Mouse (Mus musculus): ENCODE results near the gene Smyd3. TPM values are rescaled to one million over a fixed set of nuclear protein-coding genes. Genes with fewer than 3 reads are reported as not detected.

The Smyd3 gene
- polyA plus RNA-seq, 1 experiment: 14.2 TPM

DNA sequence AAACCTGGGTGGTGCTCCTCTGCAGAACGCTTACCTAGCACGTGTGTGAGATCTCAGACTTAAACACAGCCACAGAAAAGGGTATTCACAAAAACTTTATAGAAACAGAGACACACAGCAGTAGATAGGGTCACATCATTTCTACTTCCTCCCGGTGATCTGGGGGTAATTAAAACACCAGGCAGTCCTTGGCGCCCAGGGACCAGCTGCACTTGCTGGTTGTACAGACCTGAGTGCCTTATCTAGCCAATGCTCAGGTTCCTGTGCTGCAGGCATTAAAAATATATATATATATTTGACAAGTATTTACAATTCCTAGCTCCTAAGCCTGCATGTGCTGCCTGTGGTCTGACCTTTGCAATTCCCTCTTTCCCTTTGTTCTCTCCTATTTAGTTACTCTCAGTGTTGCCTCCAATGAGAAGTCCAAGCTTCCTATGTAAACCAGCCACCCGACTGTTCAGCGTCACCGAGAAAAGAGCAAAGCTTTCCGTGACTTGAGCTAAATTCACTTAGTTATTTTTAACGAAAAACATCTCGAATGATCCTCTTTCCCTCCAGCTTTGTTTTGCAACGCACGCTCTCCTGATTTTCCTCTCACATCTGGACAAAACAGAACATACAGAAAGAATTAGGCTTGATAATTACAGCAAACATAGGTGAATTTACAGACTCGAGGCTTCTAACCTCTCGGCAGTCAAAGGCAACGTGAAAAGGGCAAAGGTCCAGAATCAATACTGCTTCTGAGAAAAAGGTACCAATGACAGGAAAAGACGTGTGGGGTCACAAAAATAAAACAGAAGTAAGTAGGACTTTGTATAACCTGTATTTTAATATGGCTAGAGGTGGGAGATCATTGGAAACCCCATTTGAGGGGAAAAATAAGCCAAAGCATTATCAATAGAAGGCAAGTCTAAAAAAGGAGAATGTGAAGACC lies 409.8 kb downstream of the Smyd3 start:
- Histone ChIP-seq H3K4me1 (ENCODE audit: control insufficient read depth, insufficient read depth, low read length) (no peaks in the 10 kb centered on the region), H3K4me3 (ENCODE audit: insufficient read depth, low read length) (no peak overlapping the region), H3K27ac (ENCODE audit: insufficient read depth, low read length) (no peak overlapping the region)
- no peak for TF ChIP-seq POLR2A (IDR thresholded peaks at IDR 0.05; ENCODE audit: extremely low read depth, insufficient read depth, low read length)
- no peak for TF ChIP-seq CTCF (IDR thresholded peaks at IDR 0.05; ENCODE audit: extremely low read depth, insufficient read depth, low read length)

DNA sequence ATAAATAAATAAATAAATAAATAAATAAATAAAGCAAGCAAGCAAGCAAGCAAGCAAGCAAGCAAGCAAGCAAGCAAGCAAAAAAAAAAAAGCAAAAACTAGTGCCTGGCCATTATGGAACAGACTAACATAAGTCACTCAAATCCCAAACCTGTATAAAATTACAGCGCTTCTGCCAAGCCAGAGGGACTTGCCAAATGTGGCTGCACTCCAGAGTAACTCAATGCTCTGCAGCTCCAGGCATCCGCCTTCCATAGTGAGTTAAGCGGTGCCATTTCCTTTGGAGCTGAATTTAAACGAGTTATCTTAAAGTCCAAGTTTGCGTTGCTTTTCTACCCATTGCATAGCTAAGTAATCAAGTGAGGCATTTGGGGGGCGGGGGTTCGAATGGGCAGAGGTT lies 410.6 kb downstream of the Smyd3 start:
- H3K27ac ChIP-seq (ENCODE audit: insufficient read depth, low read length): no peak overlapping the region
- no peak for TF ChIP-seq CTCF (IDR thresholded peaks at IDR 0.05; ENCODE audit: extremely low read depth, insufficient read depth, low read length)
- no peak for TF ChIP-seq POLR2A (IDR thresholded peaks at IDR 0.05; ENCODE audit: extremely low read depth, insufficient read depth, low read length)
- H3K4me3 ChIP-seq (ENCODE audit: insufficient read depth, low read length): no peak overlapping the region
- H3K4me1 ChIP-seq (ENCODE audit: control insufficient read depth, insufficient read depth, low read length): no peaks in the 10 kb centered on the region

DNA sequence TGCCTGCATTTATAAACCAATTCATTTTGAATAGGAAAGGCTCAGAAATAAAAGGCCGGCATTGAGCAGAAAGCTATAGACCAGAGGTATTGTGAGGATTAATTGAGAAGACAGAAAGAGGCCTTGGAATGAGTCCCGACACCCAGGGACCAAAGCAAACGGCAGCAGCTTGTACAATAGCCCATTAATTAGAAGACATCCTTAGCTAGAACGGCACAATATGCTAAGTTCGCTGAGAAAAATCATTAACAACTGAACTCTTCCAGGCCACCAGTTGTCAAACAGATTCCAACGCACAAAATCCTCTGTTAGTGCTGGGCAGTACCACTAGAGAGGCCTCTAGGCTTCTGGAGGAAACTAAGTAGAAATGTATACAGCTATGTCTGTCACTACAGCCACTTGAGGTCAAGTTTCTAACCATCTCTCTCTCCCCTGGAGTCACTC lies 411.1 kb downstream of the Smyd3 start:
- TF ChIP-seq POLR2A (IDR thresholded peaks at IDR 0.05; ENCODE audit: extremely low read depth, insufficient read depth, low read length) (no peak), CTCF (IDR thresholded peaks at IDR 0.05; ENCODE audit: extremely low read depth, insufficient read depth, low read length) (no peak)
- no peak overlapping the region for H3K4me3 ChIP-seq (ENCODE audit: insufficient read depth, low read length)
- H3K4me1 ChIP-seq (ENCODE audit: control insufficient read depth, insufficient read depth, low read length): no peaks in the 10 kb centered on the region
- H3K27ac ChIP-seq (ENCODE audit: insufficient read depth, low read length): no peak overlapping the region

DNA sequence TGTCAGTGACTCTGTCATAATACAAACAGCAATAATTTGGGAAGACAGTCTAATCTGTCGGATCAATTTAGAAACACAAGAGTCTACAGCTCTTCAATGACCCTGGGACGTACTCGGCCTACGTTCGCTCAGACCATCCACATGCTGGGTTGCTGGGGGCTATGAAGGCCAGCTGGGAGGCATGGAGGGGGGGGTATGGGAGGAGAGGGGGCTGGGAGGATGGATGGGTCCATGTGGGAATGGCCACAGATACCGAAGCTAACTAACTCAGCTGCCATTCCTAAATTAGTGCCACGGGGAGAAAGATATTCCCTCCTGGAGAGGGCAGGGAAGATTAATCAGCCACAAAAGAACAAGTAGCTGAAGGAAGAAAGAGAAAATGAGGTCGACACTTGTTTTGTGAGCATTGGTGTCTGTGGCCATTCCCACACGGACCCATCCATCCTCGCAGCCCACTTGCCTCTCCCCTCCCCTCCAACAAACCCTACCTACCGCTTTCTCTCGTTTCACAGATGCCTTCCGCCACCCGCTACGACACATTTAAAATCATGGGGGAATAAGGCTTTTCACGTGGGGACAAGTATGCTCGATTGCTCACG lies 411.6 kb downstream of the Smyd3 start:
- H3K4me3 ChIP-seq (ENCODE audit: insufficient read depth, low read length): no peak overlapping the region
- TF ChIP-seq CTCF (IDR thresholded peaks at IDR 0.05; ENCODE audit: extremely low read depth, insufficient read depth, low read length) (no peak), POLR2A (IDR thresholded peaks at IDR 0.05; ENCODE audit: extremely low read depth, insufficient read depth, low read length) (no peak)
- no peak overlapping the region for H3K27ac ChIP-seq (ENCODE audit: insufficient read depth, low read length)
- no peaks in the 10 kb centered on the region for H3K4me1 ChIP-seq (ENCODE audit: control insufficient read depth, insufficient read depth, low read length)

DNA sequence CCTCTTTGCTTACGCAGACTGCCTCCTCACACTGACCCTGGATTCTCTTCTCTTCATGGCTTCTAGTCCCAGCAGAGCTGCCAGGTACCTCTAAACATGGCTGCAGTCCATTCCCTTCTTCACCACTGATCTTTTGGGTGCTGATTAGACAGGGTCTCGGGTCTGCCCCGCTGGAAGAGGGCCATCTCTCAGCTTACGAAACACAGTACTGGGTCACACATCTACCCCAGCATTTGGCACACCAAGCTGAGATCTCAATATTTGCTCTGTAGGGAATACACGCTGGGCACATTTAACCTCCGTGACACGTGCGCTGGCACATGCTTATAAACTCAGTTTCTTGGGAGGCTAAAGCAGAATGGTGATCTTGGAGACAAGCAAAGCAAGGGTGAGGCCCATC lies 413.4 kb downstream of the Smyd3 start:
- Histone ChIP-seq H3K4me1 (ENCODE audit: control insufficient read depth, insufficient read depth, low read length) (no peaks in the 10 kb centered on the region), H3K4me3 (ENCODE audit: insufficient read depth, low read length) (no peak overlapping the region), H3K27ac (ENCODE audit: insufficient read depth, low read length) (no peak overlapping the region)
- no peak for TF ChIP-seq CTCF (IDR thresholded peaks at IDR 0.05; ENCODE audit: extremely low read depth, insufficient read depth, low read length)
- TF ChIP-seq POLR2A (IDR thresholded peaks at IDR 0.05; ENCODE audit: extremely low read depth, insufficient read depth, low read length): no peak

DNA sequence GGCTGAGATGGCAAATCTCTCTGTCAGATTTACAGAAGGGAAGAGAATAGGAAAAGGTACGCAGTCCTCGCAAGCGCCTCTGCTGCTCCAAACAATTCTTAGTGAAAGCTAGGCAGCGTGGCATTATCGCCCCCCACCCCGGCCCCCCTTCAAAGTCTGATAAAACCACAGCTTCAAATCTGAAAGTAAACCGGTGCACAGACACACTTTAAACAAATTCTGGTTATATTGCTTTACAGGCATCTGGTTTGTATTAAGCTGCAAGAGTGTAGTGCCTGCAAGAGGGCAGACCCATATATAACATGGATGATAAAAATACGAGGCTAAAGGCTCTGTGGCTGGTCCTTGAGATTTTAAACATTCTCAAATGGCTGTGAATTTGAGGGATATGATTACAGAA lies 420.8 kb downstream of the Smyd3 start:
- Histone ChIP-seq H3K4me3 (ENCODE audit: insufficient read depth, low read length) (no peak overlapping the region), H3K27ac (ENCODE audit: insufficient read depth, low read length) (no peak overlapping the region), H3K4me1 (ENCODE audit: control insufficient read depth, insufficient read depth, low read length) (no peaks in the 10 kb centered on the region)
- TF ChIP-seq CTCF (IDR thresholded peaks at IDR 0.05; ENCODE audit: extremely low read depth, insufficient read depth, low read length) (no peak), POLR2A (IDR thresholded peaks at IDR 0.05; ENCODE audit: extremely low read depth, insufficient read depth, low read length) (no peak)

DNA sequence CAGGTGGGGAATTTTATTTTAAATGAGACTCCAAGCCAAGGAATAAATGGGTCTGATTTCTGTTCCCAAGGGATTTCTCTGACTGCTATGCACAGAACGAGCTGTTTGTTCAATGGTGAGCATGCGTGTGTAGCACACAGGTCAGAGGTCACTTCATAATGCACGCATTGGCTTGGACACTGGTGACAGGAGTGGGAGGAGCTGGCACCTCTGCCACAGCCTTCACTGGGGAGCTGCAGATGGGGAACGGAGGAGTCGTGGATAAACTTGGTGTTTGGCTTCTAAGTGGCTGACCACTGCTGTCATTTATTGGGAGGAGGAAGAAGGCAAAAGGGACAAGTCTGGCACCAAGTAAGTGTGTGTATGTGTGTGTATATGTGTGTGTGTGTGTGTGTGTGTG lies 421.5 kb downstream of the Smyd3 start:
- H3K4me3 ChIP-seq (ENCODE audit: insufficient read depth, low read length): no peak overlapping the region
- no peaks in the 10 kb centered on the region for H3K4me1 ChIP-seq (ENCODE audit: control insufficient read depth, insufficient read depth, low read length)
- no peak overlapping the region for H3K27ac ChIP-seq (ENCODE audit: insufficient read depth, low read length)
- no peak for TF ChIP-seq CTCF (IDR thresholded peaks at IDR 0.05; ENCODE audit: extremely low read depth, insufficient read depth, low read length)
- TF ChIP-seq POLR2A (IDR thresholded peaks at IDR 0.05; ENCODE audit: extremely low read depth, insufficient read depth, low read length): no peak

DNA sequence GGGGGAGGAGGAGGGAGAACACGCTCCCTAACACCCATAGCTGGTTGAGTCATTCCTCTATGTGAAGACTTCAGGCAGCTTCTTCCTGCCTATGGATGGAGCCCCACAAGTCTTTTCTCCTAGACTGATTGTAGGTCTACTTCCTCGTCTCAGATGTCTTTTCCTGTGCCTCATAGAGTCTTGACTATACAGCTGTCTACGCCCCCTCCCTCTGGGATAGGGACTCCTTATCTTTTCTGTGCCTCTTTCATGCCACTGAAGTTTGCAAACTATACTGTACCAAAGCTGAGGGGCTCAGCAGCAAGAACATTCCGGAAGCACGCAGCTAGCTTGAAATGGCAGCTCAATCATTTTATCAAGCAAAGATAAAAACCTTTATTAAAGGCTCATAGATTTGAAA lies 428.7 kb downstream of the Smyd3 start:
- no peak overlapping the region for H3K4me3 ChIP-seq (ENCODE audit: insufficient read depth, low read length)
- no peak overlapping the region for H3K27ac ChIP-seq (ENCODE audit: insufficient read depth, low read length)
- no peaks in the 10 kb centered on the region for H3K4me1 ChIP-seq (ENCODE audit: control insufficient read depth, insufficient read depth, low read length)
- TF ChIP-seq POLR2A (IDR thresholded peaks at IDR 0.05; ENCODE audit: extremely low read depth, insufficient read depth, low read length): no peak
- no peak for TF ChIP-seq CTCF (IDR thresholded peaks at IDR 0.05; ENCODE audit: extremely low read depth, insufficient read depth, low read length)

DNA sequence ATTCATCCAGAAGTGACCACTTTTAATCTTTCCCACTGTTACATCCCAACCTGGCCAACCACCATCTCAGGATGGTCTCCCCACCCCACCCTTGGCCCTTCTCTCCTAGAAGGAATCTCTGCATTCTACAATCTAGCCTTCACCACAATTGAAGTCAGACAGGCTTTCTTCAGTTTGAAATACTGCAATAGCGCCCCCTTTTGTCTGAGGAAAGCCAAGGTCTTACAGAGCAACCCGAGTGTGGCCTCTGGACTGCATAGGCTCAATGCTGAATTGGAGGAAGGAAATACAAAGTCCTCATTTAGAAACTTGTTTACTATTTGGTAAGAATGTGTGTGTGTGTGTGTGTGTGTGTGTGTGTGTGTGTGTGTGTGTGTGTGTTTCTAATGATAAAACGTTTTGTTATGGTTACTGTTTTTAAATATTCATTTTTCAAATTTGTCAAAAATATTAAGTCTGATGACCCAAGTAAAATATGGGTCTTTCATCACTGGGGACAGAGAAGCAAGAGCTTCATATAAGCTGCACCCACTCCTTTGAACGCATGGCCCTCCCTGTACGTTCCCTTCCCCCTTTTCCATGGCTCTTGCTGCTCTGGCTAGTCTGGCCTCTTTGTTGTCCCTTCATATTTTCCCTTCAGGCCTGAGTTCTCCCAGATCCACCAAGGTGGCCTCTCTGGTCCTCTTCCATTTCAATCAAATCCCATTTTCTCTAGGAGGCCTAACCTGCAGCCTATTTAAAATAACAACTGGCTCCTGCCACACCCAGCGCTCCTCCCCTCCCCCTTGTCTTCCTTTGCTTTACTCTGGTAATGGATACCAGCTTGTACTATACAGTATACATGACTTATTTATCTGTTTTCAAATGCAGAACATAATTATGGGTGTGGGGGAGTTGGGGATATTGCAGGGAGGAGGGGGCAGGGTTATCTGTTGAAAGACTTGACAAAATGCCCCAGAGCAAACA lies 430.5 kb downstream of the Smyd3 start:
- Histone ChIP-seq H3K4me1 (ENCODE audit: control insufficient read depth, insufficient read depth, low read length) (no peaks in the 10 kb centered on the region), H3K27ac (ENCODE audit: insufficient read depth, low read length) (no peak overlapping the region), H3K4me3 (ENCODE audit: insufficient read depth, low read length) (no peak overlapping the region)
- peak; percentile 47 for TF ChIP-seq CTCF (IDR thresholded peaks at IDR 0.05; ENCODE audit: extremely low read depth, insufficient read depth, low read length)
- no peak for TF ChIP-seq POLR2A (IDR thresholded peaks at IDR 0.05; ENCODE audit: extremely low read depth, insufficient read depth, low read length)
